Mouse (Mus musculus) forebrain, embryonic 16.5 days (tissue): ENCODE results near the gene Arhgef28. TPM values are rescaled to one million over a fixed set of nuclear protein-coding genes. Genes with fewer than 3 reads are reported as not detected.

Source experiments
- ATAC-seq: fragments of 200-750 bp; cut with Nextera tagmentation; 2 replicates; pipeline ENCODE4 v1.8.0; 2017; ENCODE audit warnings: mild to moderate bottlenecking, moderate library complexity
- H3K27ac ChIP-seq: fragments of 300-500 bp; sonication (generic); 2 replicates; pipeline ENCODE4 v1.5.1; 2014; ENCODE audit warnings: low read length, control low read depth
- H3K27me3 ChIP-seq: fragments of 300-500 bp; sonication (generic); replicated peaks from 2 replicates; pipeline ENCODE4 v1.6.1; 2014; ENCODE audit warnings: low read length; ENCODE audit not compliant: control insufficient read depth, insufficient read depth
- H3K36me3 ChIP-seq: fragments of 300-500 bp; sonication (generic); 2 replicates; pipeline ENCODE4 v1.6.1; 2014; ENCODE audit not compliant: control insufficient read depth, insufficient read depth
- H3K4me1 ChIP-seq: fragments of 300-500 bp; sonication (generic); replicated peaks from 2 replicates; pipeline ENCODE4 v1.6.1; 2014; ENCODE audit warnings: low read length; ENCODE audit not compliant: control insufficient read depth, insufficient read depth
- H3K4me2 ChIP-seq: fragments of 300-500 bp; sonication (generic); 2 replicates; pipeline ENCODE4 v1.6.1; 2014; ENCODE audit warnings: mild to moderate bottlenecking, low read length, control low read depth
- H3K4me3 ChIP-seq: fragments of 300-500 bp; sonication (generic); replicated peaks from 2 replicates; pipeline ENCODE4 v1.5.1; 2014; ENCODE audit warnings: mild to moderate bottlenecking, low read length, control low read depth
- H3K9ac ChIP-seq: fragments of 300-500 bp; sonication (generic); replicated peaks from 2 replicates; pipeline ENCODE4 v1.6.1; 2014; ENCODE audit warnings: low read depth, low read length, control low read depth
- H3K9me3 ChIP-seq: fragments of 300-500 bp; sonication (generic); 2 replicates; pipeline ENCODE4 v1.6.1; 2016; ENCODE audit warnings: low read length; ENCODE audit not compliant: control insufficient read depth
- WGBS: fragments of 180-500 bp; shearing (Covaris S2); extraction: QIAGEN DNeasy Blood & Tissue Kit; methylation state at CpG from one replicate; pipeline ENCODE4 v1.1.7; 2014; 5-methylcytosine and 5-hydroxymethylcytosine counted together
- polyA plus RNA-seq: library from polyadenylated mRNA; unstranded; fragments of >200 nt; fragmentation: Nextera tagmentation; extraction: Ambion mirVana; gene quantifications from 2 replicates; pipeline ENCODE4 v1.2.1, GENCODE M21; 2015

Arhgef28 gene
- polyA plus RNA-seq, 1 experiment from 2014 or later, result 17.3 TPM

DNA sequence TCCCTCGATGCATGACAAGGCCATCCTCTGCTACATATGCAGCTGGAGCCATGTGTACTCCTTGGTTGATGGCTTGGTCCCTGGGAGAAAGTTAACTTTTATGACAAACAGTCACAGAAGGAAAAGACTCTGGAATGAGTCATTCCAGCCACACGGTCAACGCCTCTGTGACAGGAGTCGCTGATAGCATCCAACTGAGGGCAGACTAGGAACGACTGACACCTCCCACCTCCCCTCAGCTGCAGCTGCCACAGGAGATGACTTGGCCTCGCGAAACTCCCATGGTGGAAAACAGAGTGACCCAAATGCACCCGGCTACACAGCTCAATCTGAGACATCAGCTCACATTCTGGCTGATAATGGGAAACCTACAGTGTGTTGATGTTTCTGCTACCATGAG is 215.3 kb downstream of the Arhgef28 start:
- 88% methylated on average over 8 of the region's 8 CpGs for WGBS
- Histone ChIP-seq H3K36me3 (no peaks in the 10 kb centered on the region), H3K27me3 (no peaks in the 10 kb centered on the region), H3K9ac (no peak overlapping the region), H3K27ac (no peak overlapping the region), H3K4me1 (no peaks in the 10 kb centered on the region), H3K4me2 (no peak overlapping the region), H3K4me3 (no peak overlapping the region), H3K9me3 (no peaks in the 10 kb centered on the region)
- ATAC-seq, result no peak

- Histone ChIP-seq H3K4me1 (no peaks in the 10 kb centered on the region), H3K9me3 (no peaks in the 10 kb centered on the region), H3K4me2 (no peak overlapping the region), H3K4me3 (no peak overlapping the region), H3K27ac (no peak overlapping the region), H3K27me3 (no peaks in the 10 kb centered on the region), H3K9ac (no peak overlapping the region), H3K36me3 (no peaks in the 10 kb centered on the region)
- ATAC-seq, result no peak
- WGBS, result 93% methylated on average over 6 of the region's 6 CpGs
Measured at GRCm38 (mm10) chr13:97988796-97989195, 217.4 kb downstream of the Arhgef28 start.

GRCm38 (mm10) chr13:97986691-97987090 is 219.5 kb downstream of the Arhgef28 start:
- 86% methylated on average over 6 of the region's 6 CpGs for WGBS
- Histone ChIP-seq H3K27ac (no peak overlapping the region), H3K36me3 (no peaks in the 10 kb centered on the region), H3K9me3 (no peaks in the 10 kb centered on the region), H3K4me2 (no peak overlapping the region), H3K9ac (no peak overlapping the region), H3K4me3 (no peak overlapping the region), H3K4me1 (peaks cover 1% of the 10 kb centered on the region; the same call in 1 of the 2 replicates), H3K27me3 (no peaks in the 10 kb centered on the region)
- ATAC-seq, result no peak

DNA sequence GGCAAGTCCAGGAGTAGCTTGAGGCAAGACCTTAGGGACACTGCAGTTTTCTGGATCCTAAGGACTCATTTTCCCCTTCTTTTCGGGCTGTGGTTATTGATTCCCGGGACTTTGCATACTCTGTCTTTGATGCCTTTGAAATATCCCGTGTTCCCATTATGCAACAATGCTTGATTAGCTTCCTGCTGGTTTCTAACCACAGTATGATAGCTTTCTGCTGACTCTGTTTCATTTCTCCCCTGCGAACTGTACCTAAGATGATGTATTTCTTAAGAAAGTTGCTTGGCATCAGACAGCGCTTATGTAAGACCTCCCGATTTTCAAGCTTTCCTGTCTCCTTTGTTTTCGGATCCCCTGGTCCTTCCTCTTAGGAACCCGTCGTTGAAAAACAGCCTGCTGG is 229.1 kb downstream of the Arhgef28 start:
- no peaks in the 10 kb centered on the region for H3K27me3 ChIP-seq
- H3K9ac ChIP-seq, result no peak overlapping the region
- H3K4me3 ChIP-seq, result no peak overlapping the region
- no peak for ATAC-seq
- H3K4me1 ChIP-seq, result peaks cover 2% of the 10 kb centered on the region; the same call in 1 of the 2 replicates
- no peaks in the 10 kb centered on the region for H3K9me3 ChIP-seq
- no peaks in the 10 kb centered on the region for H3K36me3 ChIP-seq
- no peak overlapping the region for H3K27ac ChIP-seq
- WGBS, result 80% methylated on average over 9 of the region's 9 CpGs
- no peak overlapping the region for H3K4me2 ChIP-seq

GRCm38 (mm10) chr13:97976642-97977041 is 229.6 kb downstream of the Arhgef28 start:
- Histone ChIP-seq H3K27ac (no peak overlapping the region), H3K4me3 (no peak overlapping the region), H3K36me3 (no peaks in the 10 kb centered on the region), H3K4me2 (no peak overlapping the region), H3K27me3 (no peaks in the 10 kb centered on the region), H3K4me1 (0 out of 2 replicates have a peak, but pooled peaks cover under 1% of the 10 kb centered on the region), H3K9ac (no peak overlapping the region), H3K9me3 (no peaks in the 10 kb centered on the region)
- WGBS, result 93% methylated on average over 2 of the region's 2 CpGs
- no peak for ATAC-seq

DNA sequence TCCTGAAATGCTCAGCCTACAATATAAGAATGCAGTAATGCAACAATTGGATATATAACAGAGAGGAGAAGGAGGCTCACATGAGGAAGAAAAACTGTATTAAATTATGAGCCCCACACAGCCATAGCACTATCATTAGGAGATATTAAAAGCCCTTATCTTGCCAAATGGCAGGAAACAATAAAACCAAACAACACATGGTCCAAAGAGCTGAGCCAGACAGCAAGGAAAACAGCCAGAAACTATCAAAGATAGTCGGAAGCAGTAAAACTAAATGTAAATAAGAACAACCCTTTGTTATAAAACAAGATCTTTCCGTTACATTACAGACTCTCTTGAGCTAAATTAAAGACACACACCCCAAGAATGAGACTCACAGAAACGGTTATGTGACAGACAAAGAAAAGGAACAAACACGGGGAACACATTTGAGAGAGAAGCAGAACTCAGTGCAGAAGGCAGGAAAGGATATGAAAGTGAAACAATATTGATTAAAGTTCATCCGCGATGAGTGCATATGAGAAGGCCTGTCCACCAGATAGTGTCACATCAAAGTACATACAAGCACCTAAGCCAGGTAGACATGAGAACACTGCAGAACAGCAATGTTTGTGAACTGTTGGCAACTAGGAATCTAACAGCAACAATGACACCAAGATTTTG is 231.6 kb downstream of the Arhgef28 start:
- 75% methylated on average over 6 of the region's 6 CpGs for WGBS
- ATAC-seq, result no peak
- no peak overlapping the region for H3K4me3 ChIP-seq

GRCm38 (mm10) chr13:97973915-97974314 is 232.3 kb downstream of the Arhgef28 start:
- H3K4me3 ChIP-seq, result no peak overlapping the region
- H3K36me3 ChIP-seq, result no peaks in the 10 kb centered on the region
- ATAC-seq, result no peak
- H3K9ac ChIP-seq, result no peak overlapping the region
- H3K27ac ChIP-seq, result no peak overlapping the region
- H3K9me3 ChIP-seq, result no peaks in the 10 kb centered on the region
- 82% methylated on average over 4 of the region's 4 CpGs for WGBS
- no peak overlapping the region for H3K4me2 ChIP-seq
- H3K4me1 ChIP-seq, result no peaks in the 10 kb centered on the region
- H3K27me3 ChIP-seq, result no peaks in the 10 kb centered on the region

More for the DNA sequence above, 231.6 kb downstream of the Arhgef28 start:
- Histone ChIP-seq H3K27me3 (no peaks in the 10 kb centered on the region), H3K9ac (no peak overlapping the region), H3K36me3 (no peaks in the 10 kb centered on the region), H3K4me1 (no peaks in the 10 kb centered on the region), H3K4me2 (no peak overlapping the region), H3K9me3 (no peaks in the 10 kb centered on the region), H3K27ac (no peak overlapping the region)

DNA sequence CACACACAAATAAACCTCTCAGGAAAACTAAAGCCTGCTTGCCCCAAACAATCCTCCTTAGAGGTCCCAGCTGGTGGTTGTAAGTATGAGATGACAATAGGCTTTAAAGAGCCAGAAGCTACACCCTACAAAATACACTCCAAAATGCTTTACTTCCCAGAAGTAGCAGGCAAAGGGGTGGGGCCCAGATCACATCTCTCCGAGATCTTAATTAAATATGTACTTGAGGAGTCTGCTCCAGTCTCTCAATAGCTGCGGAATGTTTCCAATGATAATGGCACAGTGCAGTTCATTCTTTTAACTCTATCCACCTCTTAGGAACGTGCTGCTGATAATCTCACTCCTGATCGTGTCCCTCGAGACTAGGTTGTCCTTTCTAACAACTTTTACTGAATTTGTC is 240.2 kb downstream of the Arhgef28 start:
- 46% methylated on average over 5 of the region's 5 CpGs for WGBS

DNA sequence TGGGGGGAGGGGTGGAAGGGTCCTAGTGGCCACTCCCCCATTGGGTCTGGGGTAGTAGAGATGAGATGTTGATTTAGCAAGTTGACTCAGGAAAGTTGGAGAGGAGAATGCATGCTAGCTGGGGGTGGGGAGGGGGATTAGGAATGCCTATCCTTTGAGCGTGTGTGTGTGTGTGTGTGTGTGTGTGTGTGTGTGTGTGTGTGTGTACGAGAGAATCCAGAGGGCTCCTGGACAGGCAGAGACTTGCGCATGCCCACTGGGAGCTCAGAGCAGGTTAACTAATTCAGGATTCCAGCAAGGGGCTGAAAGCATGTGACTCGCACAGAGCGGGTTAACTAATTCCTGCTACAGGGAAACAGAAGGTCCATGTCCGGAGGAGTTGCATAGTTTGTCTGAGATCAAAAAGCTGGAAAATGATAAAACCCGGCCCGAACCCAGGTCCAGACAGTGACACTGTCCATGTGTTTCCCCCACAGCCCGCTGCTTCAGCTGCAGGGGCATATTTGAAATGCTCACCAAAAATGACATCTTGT is 241.3 kb downstream of the Arhgef28 start:
- Histone ChIP-seq H3K9ac (no peak overlapping the region), H3K36me3 (no peaks in the 10 kb centered on the region), H3K9me3 (no peaks in the 10 kb centered on the region), H3K4me2 (no peak overlapping the region), H3K27me3 (no peaks in the 10 kb centered on the region), H3K4me3 (no peak overlapping the region), H3K4me1 (peaks cover 5% of the 10 kb centered on the region), H3K27ac (no peak overlapping the region)
- no peak for ATAC-seq
- 63% methylated on average over 9 of the region's 9 CpGs for WGBS

More for the DNA sequence above, 240.2 kb downstream of the Arhgef28 start:
- Histone ChIP-seq H3K9me3 (no peaks in the 10 kb centered on the region), H3K9ac (no peak overlapping the region), H3K36me3 (no peaks in the 10 kb centered on the region), H3K27ac (no peak overlapping the region), H3K4me2 (no peak overlapping the region), H3K4me1 (no peaks in the 10 kb centered on the region), H3K4me3 (no peak overlapping the region), H3K27me3 (no peaks in the 10 kb centered on the region)
- ATAC-seq, result no peak
